Mouse (Mus musculus) spleen, postnatal 14 days (tissue): ENCODE measurements around the gene Vmn1r2.
"Not testable (repeated sequence)": the region's sequence is repeated elsewhere in the genome, so short reads cannot be mapped to it uniquely, and the experiment has no call there.

Source experiments
- DNase-seq, 2 experiments: peaks; one replicate each; pipeline ENCODE4 v3.0.0; 2021 to 2022; ENCODE audit warnings: low spot score in 2 of 2

Vmn1r2 gene

GRCm38 (mm10) chr4:3167020-3167419 lies at the start of gene Vmn1r2:
TSS of gene Vmn1r2 (plus strand) at chr4:3167320.
- DNase-seq = not testable (repeated sequence)

DNA sequence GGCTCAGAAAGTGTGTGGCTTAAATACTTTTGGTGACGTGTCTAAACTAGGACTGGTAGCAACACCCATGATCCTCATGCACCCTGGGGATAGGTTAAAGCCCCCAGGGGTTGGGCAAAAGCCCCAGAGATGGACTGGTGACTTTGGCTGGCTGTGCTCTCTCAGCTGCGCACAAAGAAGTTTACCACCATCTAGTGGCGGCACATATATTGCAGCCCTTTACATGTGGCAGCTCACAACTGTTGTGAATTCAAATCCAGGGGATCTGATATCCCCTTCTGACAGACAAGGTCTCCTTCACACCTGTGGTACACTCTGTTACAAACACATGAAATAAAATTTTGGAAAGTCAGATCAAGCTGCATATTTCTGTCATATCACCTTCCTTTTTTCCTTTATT lies 19.2 kb upstream of the Vmn1r2 start:
- not testable (repeated sequence) for DNase-seq

DNA sequence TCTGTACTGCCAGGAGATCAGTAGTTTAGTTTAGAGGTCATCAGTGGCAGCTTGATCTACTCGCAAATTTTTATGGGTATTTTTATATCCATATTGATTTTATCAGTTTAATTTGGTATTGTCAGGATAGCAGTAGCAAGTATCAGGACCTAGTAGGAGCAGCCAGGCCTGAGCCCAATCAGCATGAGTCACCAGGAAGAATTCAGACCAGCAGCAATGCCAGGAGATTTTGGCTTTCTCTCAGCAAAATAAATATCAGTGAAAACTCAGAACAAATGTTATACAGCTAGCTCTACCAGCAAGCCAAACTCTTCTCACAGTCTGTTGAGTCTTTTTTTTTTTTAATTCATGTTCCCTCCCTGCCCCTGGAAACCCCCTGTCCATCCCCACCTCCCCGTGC lies 13.8 kb upstream of the Vmn1r2 start:
- DNase-seq = not testable (repeated sequence)

GRCm38 (mm10) chr4:3164429-3164828 lies 2.7 kb upstream of the Vmn1r2 start:
- not testable (repeated sequence) for DNase-seq

DNA sequence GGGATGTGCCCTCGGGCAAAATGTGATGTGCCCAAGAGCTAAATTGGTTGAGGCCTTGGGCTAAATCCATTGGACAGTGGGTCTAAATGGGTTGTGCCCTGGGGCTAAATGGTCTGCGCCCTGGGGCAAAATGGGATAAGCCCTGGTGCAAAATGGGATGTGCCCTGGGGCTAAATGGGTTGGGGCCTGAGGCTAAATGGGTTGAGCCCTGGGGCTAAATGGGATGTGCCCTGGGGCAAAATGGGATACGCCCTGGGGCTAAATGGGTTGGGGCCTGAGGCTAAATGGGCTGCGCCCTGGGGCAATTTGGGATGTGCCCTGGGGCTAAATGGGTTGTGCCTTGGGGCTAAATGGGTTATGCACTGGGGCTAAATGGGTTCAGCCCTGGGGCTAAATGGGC lies 2.1 kb upstream of the Vmn1r2 start:
- DNase-seq = no peak

DNA sequence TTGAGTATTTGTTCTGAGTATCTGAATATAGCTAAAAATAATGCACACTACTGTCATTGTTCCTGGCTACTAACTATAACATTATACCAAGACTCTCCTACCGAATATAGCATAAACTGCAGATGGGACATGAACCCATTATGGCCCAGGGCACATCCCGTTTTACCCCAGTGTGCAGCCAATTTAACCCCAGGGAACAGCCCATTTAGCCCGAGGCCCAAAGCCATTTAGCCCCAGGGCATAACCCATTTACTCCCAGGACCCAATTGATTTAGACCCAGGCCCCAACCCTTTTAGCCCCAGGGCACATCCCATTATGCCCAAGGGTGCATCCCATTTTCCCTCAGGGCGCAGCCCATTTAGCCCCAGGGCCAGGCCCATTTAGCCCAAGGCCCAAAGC lies 7.5 kb downstream of the Vmn1r2 start:
- not testable (repeated sequence) for DNase-seq

GRCm38 (mm10) chr4:3175756-3176155 lies 8.6 kb downstream of the Vmn1r2 start:
- not testable (repeated sequence) for DNase-seq

DNA sequence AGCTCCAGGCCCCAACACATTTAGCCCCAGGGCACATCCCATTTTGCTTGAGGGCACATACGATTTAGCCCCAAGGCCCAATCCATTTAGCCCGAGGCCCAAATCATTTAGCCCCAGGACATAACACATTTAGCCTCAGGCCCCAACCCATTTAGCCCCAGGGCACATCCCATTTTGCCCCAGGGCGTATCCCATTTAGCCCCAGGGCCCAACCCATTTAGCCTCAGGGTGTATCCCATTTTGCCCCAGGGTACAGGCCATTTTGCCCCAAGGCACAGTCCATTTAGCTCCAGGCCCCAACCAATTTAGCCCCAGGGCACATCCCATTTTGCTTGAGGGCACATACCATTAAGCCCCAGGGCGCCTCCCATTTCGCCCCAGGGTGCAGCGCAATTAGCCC lies 9.1 kb downstream of the Vmn1r2 start:
- not testable (repeated sequence) for DNase-seq

DNA sequence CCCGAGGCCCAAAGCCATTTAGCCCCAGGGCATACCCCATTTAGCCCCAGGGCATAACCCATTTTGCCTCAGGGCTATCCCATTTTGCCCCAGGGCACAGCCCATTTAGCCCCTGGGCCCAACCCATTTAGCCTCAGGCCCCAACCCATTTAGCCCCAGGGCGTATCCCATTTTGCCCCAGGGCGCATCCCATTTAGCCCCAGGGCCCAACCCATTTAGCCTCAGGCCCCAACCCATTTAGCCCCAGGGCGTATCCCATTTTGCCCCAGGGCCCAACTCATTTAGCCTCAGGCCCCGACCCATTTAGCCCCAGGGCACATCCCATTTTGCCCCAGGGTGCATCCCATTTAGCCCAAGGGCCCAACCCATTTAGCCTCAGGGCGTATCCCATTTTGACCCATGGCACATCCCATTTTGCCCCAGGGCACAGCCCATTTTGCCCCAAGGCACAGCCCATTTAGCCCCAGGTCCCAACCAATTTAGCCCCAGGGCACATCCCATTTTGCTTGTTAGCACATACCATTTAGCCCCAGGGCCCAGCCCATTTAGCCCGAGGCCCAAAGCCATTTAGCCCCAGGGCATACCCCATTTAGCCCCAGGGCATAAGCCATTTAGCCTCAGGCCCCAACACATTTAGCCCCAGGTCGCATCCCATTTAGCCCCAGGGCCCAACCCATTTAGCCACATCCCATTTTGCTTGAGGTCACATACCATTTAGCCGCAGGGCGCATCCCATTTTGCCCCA lies 9.8 kb downstream of the Vmn1r2 start:
- not testable (repeated sequence) for DNase-seq

DNA sequence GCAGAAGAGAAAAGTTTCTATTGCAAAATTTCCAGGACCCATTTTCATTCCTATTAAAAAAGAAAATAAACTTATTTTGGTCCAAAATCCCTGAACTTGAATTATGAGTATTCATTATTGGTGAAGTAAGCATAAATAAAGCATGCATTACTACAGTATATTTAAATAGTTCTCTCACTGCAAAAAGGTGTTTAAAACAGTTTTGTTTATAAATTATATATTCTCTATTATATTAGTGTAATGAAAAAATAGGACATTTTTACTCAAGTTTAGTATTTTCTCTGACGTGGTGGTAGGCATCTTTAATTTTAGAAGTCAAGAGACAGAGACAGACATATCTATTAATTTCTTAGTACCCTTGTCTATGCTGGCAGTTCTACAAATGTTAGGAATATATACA lies 18.1 kb downstream of the Vmn1r2 start, which contains the start of gene Vmn1r3:
TSS of gene Vmn1r3 (minus strand) at position 101 of the 400 bp plus-strand sequence.
- DNase-seq = not testable (repeated sequence)

GRCm38 (mm10) chr4:3209643-3210217 lies 42.6 kb downstream of the Vmn1r2 start:
- not testable (repeated sequence) for DNase-seq

DNA sequence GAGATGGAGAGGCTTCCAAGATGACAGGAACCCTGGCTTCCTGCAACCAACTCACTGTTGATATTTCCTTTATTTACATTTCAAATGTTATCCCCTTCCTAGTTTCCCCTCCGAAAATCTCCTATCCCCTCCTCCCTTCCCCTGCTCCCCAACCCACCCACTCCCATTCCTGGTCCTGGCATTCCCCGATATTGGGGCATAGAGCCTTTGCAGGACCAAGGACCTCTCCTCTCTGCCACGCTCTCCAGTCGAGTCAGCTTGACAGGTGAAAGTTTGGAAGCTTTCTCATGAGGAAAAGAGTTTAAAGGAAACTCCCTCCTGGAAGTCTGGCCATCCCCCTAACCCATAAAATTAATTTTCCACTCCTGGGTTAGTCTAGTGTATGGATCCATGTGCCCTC lies 46.2 kb downstream of the Vmn1r2 start:
- not testable (repeated sequence) for DNase-seq

- not testable (repeated sequence) for DNase-seq
Measured at GRCm38 (mm10) chr4:3216382-3216781, 49.3 kb downstream of the Vmn1r2 start.
